Mouse (Mus musculus): ENCODE measurements around the gene Tsc22d2.

The Tsc22d2 gene

DNA sequence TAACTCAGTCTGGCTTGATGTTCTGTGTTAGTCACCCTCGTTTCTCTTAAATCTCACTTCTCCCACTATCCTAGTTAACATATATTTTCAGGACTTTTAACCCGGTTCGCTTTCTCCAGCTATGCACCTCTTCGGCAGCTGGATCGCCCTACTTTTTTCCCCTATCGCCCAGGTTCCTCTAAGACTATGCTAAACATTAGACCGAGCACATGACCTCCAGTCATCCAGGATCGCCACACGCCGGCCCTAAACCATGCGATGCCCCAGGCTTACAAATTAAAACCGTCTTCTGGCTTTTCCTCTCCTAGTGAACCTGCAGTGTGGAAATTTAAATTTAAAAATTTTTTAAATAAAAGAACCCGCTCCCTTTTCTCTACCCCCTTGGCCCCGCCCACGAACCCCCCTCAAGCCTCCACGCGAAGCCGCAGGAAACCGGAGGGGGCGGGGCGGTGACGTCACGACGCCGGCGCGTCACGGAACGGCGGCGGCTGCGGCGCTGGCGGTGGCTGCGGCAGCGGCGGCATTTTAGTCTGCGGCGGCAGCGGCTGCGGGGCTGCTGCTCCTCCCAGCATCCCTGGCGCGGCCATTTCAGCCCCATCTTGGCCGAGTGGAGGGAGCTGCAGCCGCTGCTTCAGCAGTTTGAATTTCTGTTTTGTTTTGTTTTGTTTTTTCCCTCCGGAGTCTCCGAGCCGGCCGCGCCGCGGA is at the start of gene Tsc22d2:
TSS of gene Tsc22d2 (plus strand) at position 482 of the 705 bp plus-strand sequence.
- peak; percentile 95 for DNase-seq

DNA sequence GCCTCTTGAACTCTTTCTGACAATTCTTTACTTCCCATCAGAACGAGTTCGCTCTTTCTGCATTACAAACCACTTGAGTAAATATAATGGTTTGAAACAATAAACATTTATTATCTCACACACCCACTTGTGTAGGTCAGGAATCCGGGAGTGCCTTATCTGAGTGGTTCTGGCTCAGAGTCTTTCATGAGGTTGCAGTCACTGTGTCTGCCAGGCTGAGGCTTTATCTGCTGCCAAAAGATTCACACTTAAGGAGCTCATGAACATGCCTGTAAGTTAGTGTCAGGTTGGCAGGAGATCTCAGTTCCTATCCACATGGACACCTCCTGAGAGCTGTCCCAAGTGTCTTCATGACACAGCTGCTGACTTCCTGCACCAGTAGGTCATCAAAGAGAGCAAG is 47.8 kb upstream of the Tsc22d2 start:
- DNase-seq, result no peak

DNA sequence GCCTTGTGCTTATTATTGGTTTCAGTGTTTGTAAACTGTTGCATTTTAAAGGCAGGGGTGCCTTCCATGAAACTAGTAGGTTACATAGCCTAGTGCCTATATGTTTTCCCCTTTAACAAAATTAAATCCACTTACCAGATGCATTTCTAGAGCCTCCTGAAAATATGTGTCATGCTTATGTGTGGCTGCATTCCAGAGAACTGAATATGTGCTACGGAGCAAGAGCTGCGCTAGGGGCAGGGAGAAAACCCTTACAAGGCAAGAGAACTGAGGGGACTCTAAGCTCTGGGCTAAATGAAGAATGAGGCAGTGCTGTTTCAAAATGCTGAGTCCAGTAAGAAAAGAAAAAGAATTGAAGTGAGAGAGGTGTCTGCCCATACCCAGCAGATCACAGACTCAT is 43.7 kb upstream of the Tsc22d2 start:
- DNase-seq, result no peak

DNA sequence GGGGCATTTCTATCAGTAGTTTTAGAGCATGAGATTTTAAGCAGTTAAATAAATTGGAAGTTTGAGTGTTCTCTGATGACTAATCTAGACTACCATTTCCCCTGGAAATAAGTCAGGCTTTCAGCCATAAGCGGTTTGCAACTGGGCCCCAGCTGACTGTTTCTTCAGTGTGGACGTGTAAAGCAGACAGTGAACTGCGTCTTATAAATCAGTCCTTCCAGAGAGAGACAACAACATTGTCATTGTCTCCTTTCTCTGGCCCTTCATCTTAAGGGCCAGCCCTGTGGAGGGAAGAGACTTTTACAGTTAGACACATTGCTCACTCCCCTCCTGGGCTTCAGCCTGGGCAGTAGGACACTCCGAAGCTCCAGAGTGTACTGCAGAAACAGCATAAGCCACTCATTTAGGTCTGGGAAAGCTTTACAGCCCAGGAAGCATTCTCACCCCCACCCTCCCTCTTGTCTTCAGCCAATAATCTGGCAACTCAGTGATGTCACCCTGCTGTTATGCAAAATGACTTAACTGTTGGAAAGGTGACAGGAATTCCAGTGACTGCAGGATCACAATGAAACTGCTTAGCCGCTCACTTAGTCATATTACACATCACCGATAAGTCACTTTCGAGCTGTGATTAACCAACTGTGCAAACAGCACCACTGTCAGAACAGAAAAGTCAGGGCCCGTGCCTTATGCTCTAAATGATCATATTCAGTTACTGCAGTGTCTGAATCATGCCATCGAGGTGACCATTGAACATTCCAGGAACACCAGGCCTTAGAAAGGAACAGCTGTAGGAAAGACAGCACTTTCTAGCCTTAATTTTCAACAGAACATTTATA is 42.2 kb upstream of the Tsc22d2 start:
- DNase-seq, result peak; percentile 61

DNA sequence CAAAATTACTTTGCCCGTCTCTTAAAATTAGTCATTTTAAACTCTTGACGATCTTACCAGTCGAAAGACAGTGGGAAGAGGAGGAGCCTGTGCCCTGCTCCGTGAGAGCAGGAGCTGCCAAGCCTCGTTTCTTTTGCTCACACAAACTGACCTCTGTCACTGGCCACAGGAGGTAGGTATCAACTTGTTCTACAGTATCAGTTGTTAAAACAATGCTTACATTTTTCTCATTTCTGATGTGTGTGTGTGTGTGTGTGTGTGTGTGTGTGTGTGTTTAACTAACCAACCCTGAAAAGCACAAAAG is 41.7 kb upstream of the Tsc22d2 start:
- no peak for DNase-seq

DNA sequence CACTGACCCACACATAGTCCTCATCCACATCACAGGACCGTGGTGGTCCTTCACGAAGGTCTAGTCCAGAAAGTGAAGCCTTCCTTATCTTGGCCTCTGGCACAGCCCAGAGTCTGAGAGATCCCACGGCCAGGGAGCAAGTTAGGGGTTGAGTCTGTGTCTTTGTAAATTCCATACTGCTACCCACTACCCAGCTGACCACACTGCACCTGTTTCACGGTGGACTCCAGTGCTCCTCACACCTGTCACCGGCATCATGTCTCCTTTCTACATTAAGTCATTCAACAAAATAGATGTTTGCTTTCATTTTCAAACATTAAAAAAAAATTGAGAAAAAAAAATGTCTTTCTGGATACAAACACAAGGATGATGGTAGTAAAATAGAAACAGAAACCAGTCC is 40.2 kb upstream of the Tsc22d2 start:
- no peak for DNase-seq

DNA sequence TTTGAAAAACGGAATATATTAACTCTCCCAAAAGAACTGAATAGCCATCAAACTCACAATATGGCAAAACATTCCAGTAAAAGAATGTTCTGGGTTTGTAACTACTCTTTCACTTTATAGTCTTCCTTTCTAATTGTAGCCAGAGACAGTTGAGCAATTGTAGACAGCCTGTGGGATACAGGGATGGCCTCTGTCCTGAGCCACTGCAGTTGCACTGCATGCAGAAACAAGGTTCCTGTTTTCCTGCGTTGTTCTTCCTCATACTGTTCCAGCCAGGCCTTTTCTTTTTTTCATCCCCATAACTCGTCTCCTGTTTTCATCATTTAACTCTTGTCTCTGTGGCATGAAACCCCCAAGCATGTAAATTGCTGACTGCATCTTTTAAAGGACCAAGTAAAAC is 37.8 kb upstream of the Tsc22d2 start:
- no peak for DNase-seq

DNA sequence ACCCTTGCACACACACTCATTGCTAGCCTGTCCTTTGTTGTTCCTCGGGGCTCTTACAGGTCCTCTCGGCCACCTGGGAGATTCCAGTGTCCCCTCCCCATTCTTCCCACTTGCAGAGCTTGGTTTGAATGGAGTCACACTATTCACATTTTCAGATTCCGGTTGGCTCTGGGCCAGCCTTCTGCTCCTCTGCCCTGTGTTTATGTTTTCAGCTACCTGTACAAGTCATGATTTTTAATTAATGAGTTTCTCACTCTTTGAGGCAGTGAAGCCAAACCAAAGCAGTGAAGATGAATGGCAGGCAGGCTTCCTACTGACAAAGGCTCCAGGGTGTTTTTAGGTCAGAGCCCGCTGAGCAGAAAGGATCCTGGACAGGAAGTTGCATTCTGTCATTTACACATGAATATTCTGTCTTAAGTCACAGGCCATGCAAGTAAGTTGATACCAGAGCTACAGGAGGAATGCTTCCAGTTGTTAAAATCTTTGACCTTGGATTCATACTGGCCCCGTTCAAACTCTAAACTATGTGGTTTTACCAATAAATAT is 36.9 kb upstream of the Tsc22d2 start:
- DNase-seq, result no peak

DNA sequence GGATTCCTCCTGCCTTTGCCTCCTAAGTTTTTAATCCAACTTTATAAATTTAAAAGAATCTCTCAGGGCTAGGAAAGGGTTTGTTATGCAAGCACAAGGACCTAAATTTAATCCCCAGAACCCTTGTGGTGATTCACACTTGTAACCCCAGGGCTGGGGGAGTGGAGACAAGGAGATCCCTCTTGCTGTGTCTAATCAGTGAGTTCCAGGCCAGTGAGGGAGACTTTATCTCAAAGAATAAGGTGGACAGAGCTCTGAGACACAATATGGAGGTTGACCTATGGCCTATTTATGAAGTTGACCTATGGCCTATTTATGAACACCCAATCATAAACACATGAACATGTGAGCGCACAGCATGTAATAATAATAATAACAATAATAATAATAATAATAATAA is 31.8 kb upstream of the Tsc22d2 start:
- DNase-seq, result no peak

DNA sequence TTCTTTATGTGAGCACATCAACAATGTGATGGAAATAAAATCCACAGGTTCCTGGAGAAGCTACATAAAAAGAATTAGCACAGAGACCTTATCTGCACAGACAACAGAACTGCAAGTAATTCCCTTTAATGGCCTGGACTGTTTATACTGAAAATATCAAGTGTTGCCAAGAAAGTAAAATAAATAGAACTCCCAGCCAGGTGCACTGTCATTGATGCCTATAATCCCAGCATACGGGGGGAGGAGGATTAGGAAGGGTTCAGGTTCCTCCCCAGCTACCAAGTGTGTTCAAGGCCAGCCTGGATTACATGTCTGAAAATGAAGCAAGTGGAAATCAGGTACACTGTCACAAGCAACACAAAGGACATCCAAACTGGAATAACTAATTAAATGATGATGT is 29.5 kb upstream of the Tsc22d2 start:
- DNase-seq, result no peak

DNA sequence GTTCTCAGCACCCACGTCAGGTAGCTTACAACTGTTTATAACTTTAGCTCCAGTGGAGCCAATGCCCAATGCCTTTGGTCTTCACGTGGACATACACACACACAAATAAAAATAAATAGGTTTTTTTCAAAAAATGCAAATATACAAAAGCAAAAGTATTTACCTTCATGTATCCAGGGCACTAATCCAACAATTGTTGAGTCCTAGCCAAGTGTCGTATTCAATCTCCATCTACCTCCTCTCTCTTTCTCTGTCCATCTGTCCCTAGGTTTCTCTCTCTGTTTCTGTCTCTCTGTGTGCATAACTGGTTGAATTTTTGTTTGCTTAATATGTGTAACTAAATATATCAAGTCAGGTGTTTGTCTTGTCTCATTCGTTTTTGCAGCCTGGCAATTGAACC is 25.8 kb upstream of the Tsc22d2 start:
- no peak for DNase-seq

DNA sequence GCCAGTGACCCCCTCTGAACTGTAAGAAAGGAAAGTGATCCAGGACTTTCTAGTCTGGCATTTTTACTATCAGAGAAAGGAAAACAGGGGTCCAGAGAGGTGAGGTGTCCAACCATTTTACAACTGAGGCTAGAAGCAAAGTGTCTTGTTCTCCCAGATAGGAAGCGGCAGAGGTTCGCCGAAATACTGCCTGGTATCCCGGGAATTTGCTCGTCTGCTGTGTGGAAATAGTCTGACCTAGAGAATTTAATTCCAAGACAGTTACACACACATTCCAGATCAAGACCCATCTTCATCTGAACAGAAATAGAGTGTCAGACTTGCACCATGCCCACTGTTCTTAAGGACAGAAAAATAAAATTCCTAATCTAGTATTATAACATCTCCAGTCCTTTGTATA is 16.0 kb upstream of the Tsc22d2 start:
- no peak for DNase-seq

DNA sequence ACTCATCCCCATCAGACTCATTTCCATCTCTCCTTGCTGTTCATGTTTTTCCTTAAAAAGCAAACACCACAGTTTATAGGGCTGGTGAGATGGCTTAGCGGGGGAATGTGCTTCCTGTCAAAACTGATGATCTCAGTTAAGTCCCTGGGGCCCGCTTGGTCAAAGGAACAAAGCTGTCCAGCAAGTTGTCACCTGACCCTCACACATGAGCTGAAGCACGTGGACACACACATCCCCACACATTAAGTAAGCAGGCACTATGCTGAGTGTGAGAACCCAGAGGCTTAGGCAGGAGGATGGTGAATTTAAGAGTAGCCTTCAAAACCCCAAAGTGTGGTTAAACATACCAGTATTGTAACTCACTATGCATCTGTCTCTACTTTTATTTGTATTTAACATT is 14.6 kb upstream of the Tsc22d2 start:
- no peak for DNase-seq

DNA sequence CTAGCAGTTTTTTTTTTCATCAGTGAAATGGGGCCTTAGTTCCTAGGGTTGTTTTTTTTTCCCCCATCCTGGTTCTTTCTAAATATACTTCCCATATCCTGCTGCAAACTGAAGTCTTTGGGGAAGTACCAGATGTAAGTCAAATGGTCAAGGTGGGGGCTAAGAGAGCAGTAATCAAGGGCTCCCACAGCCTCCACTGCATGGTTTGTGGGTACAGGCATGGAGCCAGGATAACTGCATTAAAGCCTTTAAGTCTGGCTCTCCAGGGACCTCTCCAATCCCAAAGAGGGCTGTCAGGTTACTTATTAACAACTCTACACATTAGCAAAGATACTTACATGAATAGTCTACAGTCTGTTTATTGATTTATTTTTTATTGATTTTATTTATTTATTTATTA is 2.8 kb upstream of the Tsc22d2 start:
- DNase-seq, result no peak

DNA sequence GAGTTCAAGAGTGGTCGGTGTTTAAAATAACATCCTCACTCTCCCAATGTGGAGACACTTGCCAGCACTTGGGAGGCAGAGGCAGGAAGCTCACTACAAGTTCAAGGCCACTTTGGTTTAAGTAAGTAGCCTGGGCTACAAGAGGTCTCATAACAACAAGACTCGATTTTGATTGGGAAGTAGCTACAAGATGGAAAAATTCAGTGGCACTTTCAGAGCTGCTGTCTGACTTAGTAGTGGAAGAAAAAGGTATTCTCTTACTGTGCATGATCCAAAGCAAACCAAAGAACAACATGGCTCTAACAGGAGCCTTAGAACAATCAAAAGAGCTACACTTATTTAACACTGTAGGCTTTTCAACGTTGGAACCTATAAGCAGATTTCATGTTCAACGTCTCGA is 844 bp upstream of the Tsc22d2 start:
- DNase-seq, result no peak

DNA sequence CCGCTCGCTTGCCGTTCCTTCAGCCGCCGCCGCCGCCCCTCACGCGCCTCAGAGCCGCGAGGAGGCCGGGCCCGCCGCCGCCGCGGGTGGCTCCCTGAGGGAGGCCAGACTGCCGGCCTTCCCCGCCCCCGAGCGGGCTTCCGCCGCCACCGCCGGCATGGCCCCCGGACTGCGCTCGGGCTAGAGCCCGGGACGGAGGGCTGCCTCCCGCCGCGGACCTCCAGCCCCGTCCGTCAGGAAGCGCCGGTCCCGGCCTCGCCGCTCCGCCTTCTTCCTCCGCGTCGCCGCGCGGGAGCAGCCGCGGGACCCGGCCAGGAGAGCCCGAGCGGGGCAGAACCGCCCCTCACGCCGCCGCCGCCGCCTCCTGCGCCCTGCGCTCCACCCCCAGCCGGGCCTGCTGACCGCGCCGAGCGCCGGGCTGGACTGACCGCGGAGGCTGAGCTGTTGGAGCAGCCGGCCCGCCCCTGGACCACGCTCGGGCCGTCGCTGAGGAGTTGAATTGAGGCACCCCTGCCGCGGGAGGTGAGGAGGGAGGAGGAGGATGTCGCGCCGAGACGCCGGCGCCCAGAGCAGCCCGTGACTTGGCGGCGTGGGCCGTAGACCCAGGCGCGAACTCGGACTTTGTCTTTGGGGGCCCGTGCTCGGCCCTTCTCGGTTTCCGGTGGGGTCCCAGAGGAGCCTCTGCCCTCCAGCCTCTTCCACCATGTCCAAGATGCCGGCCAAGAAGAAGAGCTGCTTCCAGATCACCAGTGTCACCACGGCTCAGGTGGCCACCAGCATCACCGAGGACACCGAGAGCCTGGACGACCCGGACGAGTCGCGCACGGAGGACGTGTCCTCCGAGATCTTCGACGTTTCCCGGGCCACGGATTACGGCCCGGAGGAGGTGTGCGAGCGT is 720 bp downstream of the Tsc22d2 start:
- DNase-seq, result peak; percentile 82

DNA sequence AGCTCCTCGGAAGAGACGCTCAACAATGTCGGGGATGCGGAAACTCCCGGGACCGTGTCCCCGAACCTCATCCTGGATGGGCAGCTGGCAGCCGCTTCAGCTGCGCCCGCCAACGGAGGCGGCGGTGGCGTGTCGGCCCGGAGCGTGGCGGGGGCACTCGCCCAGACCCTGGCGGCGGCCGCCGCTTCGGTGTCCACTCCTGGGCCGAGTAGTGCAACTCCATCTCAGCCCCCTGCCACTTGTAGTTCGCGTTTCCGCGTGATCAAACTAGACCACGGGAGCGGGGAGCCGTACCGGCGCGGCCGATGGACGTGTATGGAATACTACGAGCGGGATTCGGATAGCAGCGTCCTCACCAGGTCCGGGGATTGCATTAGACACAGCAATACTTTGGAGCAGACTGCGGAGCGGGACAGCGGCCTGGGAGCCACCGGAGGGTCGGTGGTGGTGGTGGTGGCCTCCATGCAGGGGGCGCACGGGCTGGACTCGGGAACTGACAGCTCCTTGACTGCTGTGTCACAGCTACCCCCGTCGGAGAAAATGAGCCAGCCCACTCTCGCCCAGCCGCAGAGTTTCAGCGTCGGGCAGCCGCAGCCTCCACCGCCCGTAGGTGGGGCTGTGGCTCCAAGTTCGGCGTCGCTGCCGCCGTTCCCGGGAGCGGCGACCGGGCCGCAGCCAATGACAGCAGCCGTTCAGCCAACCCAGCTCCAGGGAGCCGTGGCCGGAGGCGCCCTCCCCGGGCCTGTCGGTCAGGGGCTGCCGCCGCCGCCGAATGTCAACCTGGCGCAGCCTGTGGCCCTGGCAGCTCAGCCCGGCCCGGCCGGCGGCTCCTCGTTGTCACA is 1.6 kb downstream of the Tsc22d2 start:
- peak; percentile 78 for DNase-seq

DNA sequence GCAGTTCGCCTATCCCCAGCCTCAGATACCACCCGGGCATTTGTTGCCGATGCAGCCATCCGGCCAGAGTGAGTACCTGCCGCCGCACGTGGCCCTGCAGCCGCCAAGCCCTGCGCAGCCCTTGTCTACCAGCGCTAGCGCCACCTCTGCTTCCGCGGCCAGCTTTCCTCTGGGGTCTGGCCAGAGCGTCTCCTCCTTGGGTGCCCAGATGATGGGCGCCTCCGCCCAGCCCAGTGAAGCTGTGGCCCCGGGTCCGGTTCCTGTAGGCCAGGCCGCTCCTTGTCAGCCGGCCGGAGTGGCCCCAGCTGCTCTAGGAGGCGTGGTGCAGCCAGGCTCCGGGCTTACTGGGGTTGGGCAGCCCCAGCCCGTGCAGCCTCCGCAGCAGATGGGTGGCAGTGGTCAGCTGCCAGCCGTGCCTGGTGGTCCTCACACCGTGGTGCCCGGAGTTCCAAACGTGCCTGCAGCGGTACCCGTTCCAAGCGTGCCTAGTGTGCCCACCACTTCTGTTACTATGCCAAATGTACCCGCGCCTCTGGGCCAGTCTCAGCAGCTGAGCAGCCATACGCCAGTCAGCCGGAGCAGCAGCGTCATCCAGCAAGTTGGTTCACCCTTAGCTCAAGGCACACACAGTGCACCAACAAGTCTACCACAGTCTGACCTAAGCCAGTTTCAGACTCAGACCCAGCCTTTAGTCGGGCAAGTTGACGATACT is 2.4 kb downstream of the Tsc22d2 start:
- DNase-seq, result peak; percentile 65

DNA sequence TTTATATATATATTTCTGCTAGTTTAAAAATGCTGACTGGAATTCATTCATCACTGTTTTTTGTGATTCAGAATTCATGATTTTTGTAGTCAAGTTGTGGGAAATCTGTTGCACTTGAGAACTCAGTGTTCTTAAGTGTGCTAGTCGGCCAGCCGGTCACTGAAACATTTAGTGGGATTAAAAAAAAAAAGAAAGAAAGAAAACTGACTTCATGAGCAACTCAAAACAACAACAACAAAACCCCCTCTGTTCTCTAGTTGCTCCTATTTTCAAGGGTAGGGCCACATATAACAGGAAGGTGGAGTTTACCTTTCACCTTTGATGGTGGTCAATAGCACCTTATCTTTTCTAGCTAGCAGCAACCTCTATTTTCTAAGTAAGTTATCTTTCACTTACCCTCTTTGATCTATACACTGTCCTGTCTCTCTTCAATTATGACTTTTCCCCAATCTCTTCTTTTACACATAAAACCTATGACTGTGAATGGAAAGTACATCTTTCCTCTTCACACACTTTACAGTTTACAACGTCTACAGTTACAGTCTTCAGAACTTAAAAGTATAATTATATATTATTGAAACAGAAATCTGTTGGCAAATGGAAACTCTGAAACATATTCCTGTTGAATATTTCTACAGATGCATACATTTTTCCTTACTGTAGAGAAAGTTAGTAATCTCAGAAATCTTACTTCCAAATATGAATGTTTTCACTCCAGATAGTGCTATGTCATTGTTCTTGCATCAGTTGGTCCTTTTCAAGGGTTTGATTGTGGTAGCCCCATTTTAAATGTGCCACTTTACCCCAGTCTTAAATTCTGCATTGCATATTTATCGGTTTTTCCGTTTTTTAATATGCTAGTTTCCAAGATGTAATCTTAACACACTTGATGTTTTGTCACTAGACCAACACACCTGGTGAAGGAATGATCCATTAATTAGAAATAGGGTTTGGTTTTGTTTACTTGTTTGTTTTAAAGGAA is 4.5 kb downstream of the Tsc22d2 start:
- DNase-seq, result no peak

DNA sequence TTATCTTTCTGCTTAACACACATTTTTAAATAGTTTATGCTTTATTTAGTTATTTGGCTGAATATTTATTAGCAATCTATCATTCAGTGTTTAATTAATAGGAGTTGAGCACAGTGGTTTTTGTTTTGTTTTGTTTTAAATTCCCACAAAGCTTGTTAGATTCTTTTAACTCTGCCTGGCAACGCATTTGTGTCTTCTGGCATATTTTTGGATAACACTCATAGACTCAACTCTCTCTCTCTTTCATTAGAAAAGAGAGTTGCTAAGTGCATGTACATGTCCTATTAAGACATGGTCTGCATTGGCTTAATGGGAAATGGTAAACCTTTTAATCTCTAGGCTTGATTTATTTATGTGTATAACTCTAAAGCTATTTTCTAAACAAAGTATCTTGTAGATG is 14.3 kb downstream of the Tsc22d2 start:
- DNase-seq, result no peak

All from cerebellum, adult 11-12 months (tissue).